Mouse (Mus musculus): ENCODE results near the gene Sox18. TPM values are rescaled to one million over a fixed set of nuclear protein-coding genes. Genes with fewer than 3 reads are reported as not detected.

The Sox18 gene
- polyA plus RNA-seq, 1 experiment from 2014 or later = 46.5 TPM

GRCm38 (mm10) chr2:181670285-181670912 lies 1.0 kb downstream of the Sox18 start:
- Histone ChIP-seq H3K4me3 (ENCODE audit: low read depth, low read length) (peak overlapping the region; percentile 56), H3K4me1 (ENCODE audit: control insufficient read depth, insufficient read depth, low read length) (0 out of 2 replicates have a peak, but pooled peaks cover 13% of the 10 kb centered on the region), H3K4me2 (ENCODE audit: low read depth, low read length) (peak overlapping the region; percentile 80), H3K9ac (ENCODE audit: low read depth, low read length) (peak overlapping the region; percentile 68), H3K27ac (replicated peaks; ENCODE audit: low read depth, low read length) (peak overlapping the region; percentile 61), H3K36me3 (ENCODE audit: control insufficient read depth, insufficient read depth, low read length) (no peaks in the 10 kb centered on the region), H3K9me3 (ENCODE audit: control insufficient read depth, low read length) (no peaks in the 10 kb centered on the region), H3K27me3 (replicated peaks; ENCODE audit: control insufficient read depth, insufficient read depth, low read length) (peaks cover 60% of the 10 kb centered on the region)
- under 1% methylated on average over 24 of the region's 56 CpGs for whole genome bisulfite sequencing
- DNase-seq (ENCODE audit: low spot score) (no peak), ATAC-seq (ENCODE audit: low read depth) (no peak)

- peak overlapping the region; percentile 39 for H3K27ac ChIP-seq (replicated peaks; ENCODE audit: low read depth, low read length)
- no peaks in the 10 kb centered on the region for H3K36me3 ChIP-seq (ENCODE audit: control insufficient read depth, insufficient read depth, low read length)
- no peak overlapping the region; the same call in 1 of the 2 replicates for H3K9ac ChIP-seq (ENCODE audit: low read depth, low read length)
- WGBS = 25% methylated on average over 4 of the region's 4 CpGs
- no peak overlapping the region for H3K4me3 ChIP-seq (ENCODE audit: low read depth, low read length)
- peak; percentile 7 for DNase-seq (ENCODE audit: low spot score)
- H3K27me3 ChIP-seq (replicated peaks; ENCODE audit: control insufficient read depth, insufficient read depth, low read length) = peaks cover 5% of the 10 kb centered on the region; the same call in 1 of the 2 replicates
- H3K4me1 ChIP-seq (ENCODE audit: control insufficient read depth, insufficient read depth, low read length) = no peaks in the 10 kb centered on the region; the same call in 1 of the 2 replicates
- no peak for ATAC-seq (ENCODE audit: low read depth)
- H3K4me2 ChIP-seq (ENCODE audit: low read depth, low read length) = no peak overlapping the region
- no peaks in the 10 kb centered on the region for H3K9me3 ChIP-seq (ENCODE audit: control insufficient read depth, low read length)
Observed at GRCm38 (mm10) chr2:181663298-181663630, 8.2 kb downstream of the Sox18 start.

DNA sequence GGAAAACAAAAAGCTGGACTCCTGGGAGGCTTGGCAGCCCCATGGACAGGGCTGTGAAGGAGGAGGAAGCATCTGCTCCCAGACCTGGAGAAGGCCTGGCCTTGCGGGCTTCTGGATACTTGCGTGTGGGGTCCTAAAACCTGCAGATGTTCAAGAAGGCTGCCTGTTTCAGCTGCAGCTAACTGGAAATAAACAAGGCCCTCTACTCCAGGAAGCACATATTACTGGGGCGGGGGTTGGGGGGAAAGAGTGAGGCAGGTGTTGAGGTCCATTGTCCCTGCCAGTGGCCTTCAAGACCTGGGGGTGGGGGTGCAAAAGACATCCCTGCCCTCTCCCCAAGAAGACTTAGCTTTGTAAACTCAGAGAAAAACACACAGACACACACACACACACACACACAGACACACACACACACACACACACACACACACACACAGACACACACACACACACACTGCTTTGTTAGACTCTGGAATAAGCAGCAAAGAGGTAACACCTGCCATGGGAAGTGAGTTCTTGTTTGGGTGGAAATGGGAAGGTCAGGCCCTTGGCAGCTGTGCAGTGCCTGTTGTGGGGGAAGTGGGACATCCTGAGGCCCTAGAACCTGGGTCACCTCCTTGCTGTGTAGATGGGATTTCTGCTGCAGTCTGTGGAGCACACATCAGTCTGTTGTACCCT lies 8.7 kb downstream of the Sox18 start:
- Histone ChIP-seq H3K9me3 (ENCODE audit: control insufficient read depth, low read length) (no peaks in the 10 kb centered on the region), H3K27ac (replicated peaks; ENCODE audit: low read depth, low read length) (peak overlapping the region; percentile 39), H3K4me3 (ENCODE audit: low read depth, low read length) (no peak overlapping the region), H3K9ac (ENCODE audit: low read depth, low read length) (no peak overlapping the region; the same call in 1 of the 2 replicates), H3K4me2 (ENCODE audit: low read depth, low read length) (no peak overlapping the region), H3K36me3 (ENCODE audit: control insufficient read depth, insufficient read depth, low read length) (no peaks in the 10 kb centered on the region), H3K27me3 (replicated peaks; ENCODE audit: control insufficient read depth, insufficient read depth, low read length) (0 out of 2 replicates have a peak, but pooled peaks cover under 1% of the 10 kb centered on the region), H3K4me1 (ENCODE audit: control insufficient read depth, insufficient read depth, low read length) (no peaks in the 10 kb centered on the region; the same call in 1 of the 2 replicates)
- peak; percentile 34 for DNase-seq (ENCODE audit: low spot score)
- ATAC-seq (ENCODE audit: low read depth) = no peak
- 84% methylated on average over 3 of the region's 3 CpGs for WGBS

GRCm38 (mm10) chr2:181659609-181660055 lies 11.8 kb downstream of the Sox18 start:
- no peak overlapping the region for H3K9ac ChIP-seq (ENCODE audit: low read depth, low read length)
- no peak overlapping the region for H3K27ac ChIP-seq (replicated peaks; ENCODE audit: low read depth, low read length)
- peaks cover 27% of the 10 kb centered on the region for H3K36me3 ChIP-seq (ENCODE audit: control insufficient read depth, insufficient read depth, low read length)
- ATAC-seq (ENCODE audit: low read depth) (peak; percentile 79), DNase-seq (ENCODE audit: low spot score) (peak; percentile 60)
- no peaks in the 10 kb centered on the region for H3K27me3 ChIP-seq (replicated peaks; ENCODE audit: control insufficient read depth, insufficient read depth, low read length)
- no peaks in the 10 kb centered on the region for H3K9me3 ChIP-seq (ENCODE audit: control insufficient read depth, low read length)
- no peaks in the 10 kb centered on the region; the same call in 1 of the 2 replicates for H3K4me1 ChIP-seq (ENCODE audit: control insufficient read depth, insufficient read depth, low read length)
- H3K4me3 ChIP-seq (ENCODE audit: low read depth, low read length) = no peak overlapping the region
- 9% methylated on average over 9 of the region's 9 CpGs for WGBS
- peak overlapping the region; percentile 19; the same call in 1 of the 2 replicates for H3K4me2 ChIP-seq (ENCODE audit: low read depth, low read length)

GRCm38 (mm10) chr2:181658930-181659555 lies 12.4 kb downstream of the Sox18 start:
- ATAC-seq (ENCODE audit: low read depth) (peak; percentile 61), DNase-seq (ENCODE audit: low spot score) (peak; percentile 76)
- Histone ChIP-seq H3K4me2 (ENCODE audit: low read depth, low read length) (no peak overlapping the region), H3K27me3 (replicated peaks; ENCODE audit: control insufficient read depth, insufficient read depth, low read length) (no peaks in the 10 kb centered on the region), H3K4me1 (ENCODE audit: control insufficient read depth, insufficient read depth, low read length) (no peaks in the 10 kb centered on the region; the same call in 1 of the 2 replicates), H3K27ac (replicated peaks; ENCODE audit: low read depth, low read length) (no peak overlapping the region), H3K4me3 (ENCODE audit: low read depth, low read length) (no peak overlapping the region), H3K36me3 (ENCODE audit: control insufficient read depth, insufficient read depth, low read length) (peaks cover 33% of the 10 kb centered on the region), H3K9ac (ENCODE audit: low read depth, low read length) (no peak overlapping the region), H3K9me3 (ENCODE audit: control insufficient read depth, low read length) (no peaks in the 10 kb centered on the region)
- WGBS = 39% methylated on average over 17 of the region's 17 CpGs

- peaks cover 38% of the 10 kb centered on the region for H3K36me3 ChIP-seq (ENCODE audit: control insufficient read depth, insufficient read depth, low read length)
- H3K9ac ChIP-seq (ENCODE audit: low read depth, low read length) = no peak overlapping the region
- no peak overlapping the region for H3K4me2 ChIP-seq (ENCODE audit: low read depth, low read length)
- 88% methylated on average over 7 of the region's 7 CpGs for WGBS
- H3K27me3 ChIP-seq (replicated peaks; ENCODE audit: control insufficient read depth, insufficient read depth, low read length) = no peaks in the 10 kb centered on the region
- no peaks in the 10 kb centered on the region for H3K9me3 ChIP-seq (ENCODE audit: control insufficient read depth, low read length)
- H3K27ac ChIP-seq (replicated peaks; ENCODE audit: low read depth, low read length) = no peak overlapping the region
- no peaks in the 10 kb centered on the region; the same call in 1 of the 2 replicates for H3K4me1 ChIP-seq (ENCODE audit: control insufficient read depth, insufficient read depth, low read length)
- ATAC-seq (ENCODE audit: low read depth) (no peak), DNase-seq (ENCODE audit: low spot score) (no peak)
- H3K4me3 ChIP-seq (ENCODE audit: low read depth, low read length) = no peak overlapping the region
Observed at GRCm38 (mm10) chr2:181658528-181658927, 12.9 kb downstream of the Sox18 start.

- Histone ChIP-seq H3K36me3 (ENCODE audit: control insufficient read depth, insufficient read depth, low read length) (peaks cover 49% of the 10 kb centered on the region), H3K4me1 (ENCODE audit: control insufficient read depth, insufficient read depth, low read length) (no peaks in the 10 kb centered on the region; the same call in 1 of the 2 replicates), H3K9me3 (ENCODE audit: control insufficient read depth, low read length) (no peaks in the 10 kb centered on the region), H3K27me3 (replicated peaks; ENCODE audit: control insufficient read depth, insufficient read depth, low read length) (no peaks in the 10 kb centered on the region), H3K4me2 (ENCODE audit: low read depth, low read length) (no peak overlapping the region), H3K4me3 (ENCODE audit: low read depth, low read length) (no peak overlapping the region), H3K27ac (replicated peaks; ENCODE audit: low read depth, low read length) (no peak overlapping the region; the same call in 1 of the 2 replicates), H3K9ac (ENCODE audit: low read depth, low read length) (no peak overlapping the region)
- ATAC-seq (ENCODE audit: low read depth) (no peak), DNase-seq (ENCODE audit: low spot score) (peak; percentile 15)
- WGBS = 68% methylated on average over 2 of the region's 2 CpGs
Observed at GRCm38 (mm10) chr2:181657441-181657840, 14.0 kb downstream of the Sox18 start.

DNA sequence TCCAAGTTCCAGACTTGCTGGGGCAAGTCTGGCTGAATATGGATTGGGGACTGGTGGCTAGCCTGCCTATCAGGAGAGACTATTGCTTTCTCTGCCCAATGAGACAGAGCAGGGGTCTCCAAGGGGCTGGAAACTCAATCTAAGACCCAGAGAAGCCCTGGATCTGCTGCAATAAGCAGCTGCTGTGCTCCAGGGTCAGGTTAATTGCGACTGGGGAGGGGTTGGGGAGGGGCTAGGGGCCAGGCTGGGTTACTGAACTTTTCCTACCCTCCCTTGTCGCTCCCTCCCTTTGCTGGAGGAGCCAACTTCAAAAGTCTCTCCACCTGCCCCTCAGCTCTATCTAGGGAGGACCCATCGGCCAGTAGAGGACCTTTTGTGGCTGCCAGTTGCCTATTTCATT lies 14.7 kb downstream of the Sox18 start, which contains the start of gene Gm29797:
Gene Gm29797, plus strand, starts transcription at position 301 of the 400 bp plus-strand sequence.
- Histone ChIP-seq H3K4me1 (ENCODE audit: control insufficient read depth, insufficient read depth, low read length) (no peaks in the 10 kb centered on the region; the same call in 1 of the 2 replicates), H3K36me3 (ENCODE audit: control insufficient read depth, insufficient read depth, low read length) (peaks cover 56% of the 10 kb centered on the region), H3K9me3 (ENCODE audit: control insufficient read depth, low read length) (no peaks in the 10 kb centered on the region), H3K4me2 (ENCODE audit: low read depth, low read length) (no peak within 1 kb of the TSS), H3K27ac (replicated peaks; ENCODE audit: low read depth, low read length) (no peak within 1 kb of the TSS; the same call in 1 of the 2 replicates), H3K9ac (ENCODE audit: low read depth, low read length) (no peak within 1 kb of the TSS), H3K27me3 (replicated peaks; ENCODE audit: control insufficient read depth, insufficient read depth, low read length) (no peaks in the 10 kb centered on the region), H3K4me3 (ENCODE audit: low read depth, low read length) (no peak within 1 kb of the TSS)
- ATAC-seq (ENCODE audit: low read depth) (no peak), DNase-seq (ENCODE audit: low spot score) (no peak)
- WGBS = 77% methylated on average over 2 of the region's 3 CpGs

All from embryonic facial prominence, embryonic 14.5 days (tissue).